Mouse (Mus musculus) small intestine, adult 2 months (tissue): ENCODE data around the gene Fndc1. TPM values are rescaled to one million over a fixed set of nuclear protein-coding genes. Genes with fewer than 3 reads are reported as not detected.

Experiments used
- H3K27ac ChIP-seq: fragments of 200-500 bp; 2 replicates; pipeline ENCODE4 v1.5.1; 2012; ENCODE audit warnings: low read depth, low read length, control low read depth, inconsistent platforms; ENCODE audit not compliant: insufficient read depth
- H3K27me3 ChIP-seq: fragments of 200-500 bp; 2 replicates; pipeline ENCODE4 v1.6.1; 2012; ENCODE audit warnings: mild to moderate bottlenecking, moderate library complexity, low read length, inconsistent platforms; ENCODE audit not compliant: control insufficient read depth, insufficient read depth
- H3K36me3 ChIP-seq: fragments of 200-500 bp; 2 replicates; pipeline ENCODE4 v1.6.1; 2012; ENCODE audit warnings: mild to moderate bottlenecking, low read length, control low read depth, inconsistent platforms; ENCODE audit not compliant: control insufficient read depth, insufficient read depth
- H3K4me1 ChIP-seq: fragments of 200-500 bp; 2 replicates; pipeline ENCODE4 v1.6.1; 2012; ENCODE audit warnings: low read length, inconsistent platforms, mixed read lengths; ENCODE audit not compliant: control insufficient read depth, insufficient read depth, insufficient read length
- H3K4me3 ChIP-seq: fragments of 200-500 bp; 2 replicates; pipeline ENCODE4 v1.5.1; 2012; ENCODE audit warnings: low read depth, mild to moderate bottlenecking, control low read depth, inconsistent platforms, low read length, moderate library complexity
- CTCF ChIP-seq: fragments of 200-500 bp; IDR thresholded peaks from 2 replicates; pipeline ENCODE4 v1.5.1; 2012; ENCODE audit warnings: low read depth, mild to moderate bottlenecking, control low read depth, inconsistent platforms, low read length, moderate library complexity, mixed read lengths; ENCODE audit not compliant: insufficient replicate concordance, insufficient read length; ENCODE audit errors: extremely low read depth
- POLR2A ChIP-seq: fragments of 200-500 bp; IDR thresholded peaks from 2 replicates; pipeline ENCODE4 v1.6.1; 2012; ENCODE audit warnings: low read depth, mild to moderate bottlenecking, control low read depth, inconsistent platforms, low read length, moderate library complexity
- WGBS: fragments of 180-500 bp; shearing (Covaris S2); methylation state at CpG from one replicate; pipeline ENCODE4 v1.1.7; 2018; 5-methylcytosine and 5-hydroxymethylcytosine counted together
- polyA plus RNA-seq: library from polyadenylated mRNA; depleted of rRNA; stranded (reverse); fragments of >200 nt; gene quantifications from 2 replicates; pipeline ENCODE4 v1.2.3, GENCODE M21; 2012

Gene Fndc1
- polyA plus RNA-seq, 1 experiment = 4.8 TPM

- WGBS = 73% methylated on average over 2 of the region's 2 CpGs
- no peak overlapping the region for H3K27ac ChIP-seq
- H3K27me3 ChIP-seq = no peaks in the 10 kb centered on the region
- no peak overlapping the region for H3K4me3 ChIP-seq
- TF ChIP-seq CTCF = no peak
- no peak for TF ChIP-seq POLR2A
- no peaks in the 10 kb centered on the region for H3K36me3 ChIP-seq
- no peaks in the 10 kb centered on the region for H3K4me1 ChIP-seq
These were observed 31.9 kb downstream of the Fndc1 start for GRCm38 (mm10) chr17:7795168-7795567.

DNA sequence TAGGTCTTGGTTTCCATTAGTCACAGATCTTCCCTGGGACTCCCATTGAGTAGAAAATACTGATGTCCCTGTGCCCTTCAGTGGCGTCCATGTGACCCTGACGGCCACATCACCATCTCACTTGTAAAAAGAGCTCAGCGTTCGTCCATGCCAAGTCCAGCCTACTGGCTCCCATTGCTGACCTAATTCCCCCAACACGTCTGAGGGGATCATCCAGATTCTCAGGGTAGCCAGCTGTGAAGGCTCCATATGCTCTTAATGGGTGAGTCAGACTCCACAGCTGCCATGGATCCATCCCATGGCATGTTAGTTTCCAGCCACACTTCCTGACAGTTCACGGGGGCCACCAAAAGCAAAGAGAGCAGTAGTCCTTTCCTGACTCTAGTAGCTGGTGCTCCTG is 33.0 kb downstream of the Fndc1 start:
- Histone ChIP-seq H3K4me1 (no peaks in the 10 kb centered on the region), H3K27ac (no peak overlapping the region)
- WGBS = 72% methylated on average over 6 of the region's 6 CpGs

DNA sequence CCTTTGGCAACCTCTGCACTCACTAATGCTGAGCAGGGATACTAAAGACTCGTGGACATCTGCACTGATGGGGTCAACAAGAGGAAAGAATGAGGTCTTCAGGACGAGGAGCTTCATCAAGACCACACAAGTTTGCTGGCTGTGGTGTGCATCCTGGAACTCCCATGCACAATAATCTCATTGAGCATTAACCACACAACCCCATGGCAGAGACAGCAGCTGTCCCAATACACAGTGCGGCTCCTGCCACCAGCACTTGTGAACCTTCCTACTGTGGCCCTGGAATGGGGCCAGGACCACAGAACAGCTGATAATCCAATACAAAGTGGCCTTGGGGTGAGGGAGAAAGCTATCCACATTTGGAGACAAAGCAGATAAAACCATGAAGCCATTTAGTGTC is 36.6 kb downstream of the Fndc1 start:
- no peaks in the 10 kb centered on the region for H3K27me3 ChIP-seq
- no peaks in the 10 kb centered on the region for H3K36me3 ChIP-seq
- H3K27ac ChIP-seq = no peak overlapping the region
- WGBS = 56% methylated on average over 3 of the region's 3 CpGs
- no peak for TF ChIP-seq POLR2A
- no peak for TF ChIP-seq CTCF
- H3K4me1 ChIP-seq = no peaks in the 10 kb centered on the region
- no peak overlapping the region for H3K4me3 ChIP-seq

More for the DNA sequence above, 33.0 kb downstream of the Fndc1 start:
- no peak overlapping the region for H3K4me3 ChIP-seq
- no peak for TF ChIP-seq POLR2A
- TF ChIP-seq CTCF = no peak
- H3K36me3 ChIP-seq = no peaks in the 10 kb centered on the region
- no peaks in the 10 kb centered on the region for H3K27me3 ChIP-seq

- no peaks in the 10 kb centered on the region for H3K27me3 ChIP-seq
- no peaks in the 10 kb centered on the region for H3K36me3 ChIP-seq
- 74% methylated on average over 3 of the region's 3 CpGs for WGBS
- no peak overlapping the region for H3K4me3 ChIP-seq
- no peak overlapping the region for H3K27ac ChIP-seq
- no peaks in the 10 kb centered on the region for H3K4me1 ChIP-seq
- TF ChIP-seq POLR2A (no peak), CTCF (no peak)
These were observed 53.0 kb downstream of the Fndc1 start for GRCm38 (mm10) chr17:7774101-7774500.

- 69% methylated on average over 4 of the region's 4 CpGs for WGBS
- Histone ChIP-seq H3K4me1 (no peaks in the 10 kb centered on the region), H3K4me3 (no peak overlapping the region), H3K27me3 (no peaks in the 10 kb centered on the region), H3K36me3 (no peaks in the 10 kb centered on the region), H3K27ac (no peak overlapping the region)
- TF ChIP-seq POLR2A = no peak
- no peak for TF ChIP-seq CTCF
These were observed 67.3 kb downstream of the Fndc1 start for GRCm38 (mm10) chr17:7759786-7760185.

DNA sequence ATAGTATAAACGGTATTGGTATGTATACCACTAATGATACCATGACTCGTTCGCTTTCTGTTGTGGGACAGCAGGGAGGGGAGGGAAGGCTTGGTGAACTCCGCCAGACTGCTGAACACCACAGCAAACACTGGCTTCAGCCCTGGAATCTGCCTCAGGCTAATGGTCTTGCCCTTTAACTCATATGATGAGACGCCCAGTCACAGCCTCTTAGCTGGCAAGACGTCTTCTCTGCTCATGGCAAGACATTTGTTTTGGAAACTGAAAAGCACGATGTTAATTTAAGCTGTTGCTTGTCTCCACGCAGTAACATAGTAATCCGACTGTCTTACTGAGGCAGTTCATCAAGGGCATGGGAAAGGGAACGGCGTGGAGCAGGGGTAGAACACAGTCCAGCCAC is 72.1 kb downstream of the Fndc1 start:
- 74% methylated on average over 11 of the region's 11 CpGs for WGBS
- Histone ChIP-seq H3K27me3 (no peaks in the 10 kb centered on the region), H3K4me3 (no peak overlapping the region), H3K36me3 (no peaks in the 10 kb centered on the region), H3K27ac (no peak overlapping the region), H3K4me1 (no peaks in the 10 kb centered on the region)
- TF ChIP-seq POLR2A (no peak), CTCF (no peak)

- H3K27me3 ChIP-seq = no peaks in the 10 kb centered on the region
- no peaks in the 10 kb centered on the region for H3K4me1 ChIP-seq
- no peaks in the 10 kb centered on the region for H3K36me3 ChIP-seq
- WGBS = 72% methylated on average over 7 of the region's 7 CpGs
- no peak overlapping the region for H3K27ac ChIP-seq
- no peak overlapping the region for H3K4me3 ChIP-seq
- no peak for TF ChIP-seq CTCF
- no peak for TF ChIP-seq POLR2A
These were observed 73.7 kb downstream of the Fndc1 start for GRCm38 (mm10) chr17:7753383-7753782.
